Mouse (Mus musculus): Measurements from ENCODE around the gene Ctsl.

GRCm38 (mm10) chr13:64361020-64361419, 9.7 kb downstream of the Ctsl start:
- TF ChIP-seq ZNF384 (IDR thresholded peaks at IDR 0.05; ENCODE audit: low read depth, low read length): no peak
- TF ChIP-seq CHD2 (IDR thresholded peaks at IDR 0.05; ENCODE audit: low read depth, low read length): no peak
- no peak for TF ChIP-seq ZC3H11A (IDR thresholded peaks at IDR 0.05; ENCODE audit: borderline replicate concordance, low read depth, low read length)

Data from ES-E14 (cell line).